Mouse (Mus musculus) E14TG2a.4 (cell line): ENCODE results near the gene Slu7.

Experiments used
- CTCF ChIP-seq: conservative IDR thresholded peaks from 2 replicates; pipeline ENCODE4 v1.5.1; 2014; ENCODE audit warnings: low read length
- POU5F1 ChIP-seq: IDR thresholded peaks from 2 replicates; pipeline ENCODE4 v1.6.1; 2014; ENCODE audit warnings: low read length, borderline replicate concordance

DNA sequence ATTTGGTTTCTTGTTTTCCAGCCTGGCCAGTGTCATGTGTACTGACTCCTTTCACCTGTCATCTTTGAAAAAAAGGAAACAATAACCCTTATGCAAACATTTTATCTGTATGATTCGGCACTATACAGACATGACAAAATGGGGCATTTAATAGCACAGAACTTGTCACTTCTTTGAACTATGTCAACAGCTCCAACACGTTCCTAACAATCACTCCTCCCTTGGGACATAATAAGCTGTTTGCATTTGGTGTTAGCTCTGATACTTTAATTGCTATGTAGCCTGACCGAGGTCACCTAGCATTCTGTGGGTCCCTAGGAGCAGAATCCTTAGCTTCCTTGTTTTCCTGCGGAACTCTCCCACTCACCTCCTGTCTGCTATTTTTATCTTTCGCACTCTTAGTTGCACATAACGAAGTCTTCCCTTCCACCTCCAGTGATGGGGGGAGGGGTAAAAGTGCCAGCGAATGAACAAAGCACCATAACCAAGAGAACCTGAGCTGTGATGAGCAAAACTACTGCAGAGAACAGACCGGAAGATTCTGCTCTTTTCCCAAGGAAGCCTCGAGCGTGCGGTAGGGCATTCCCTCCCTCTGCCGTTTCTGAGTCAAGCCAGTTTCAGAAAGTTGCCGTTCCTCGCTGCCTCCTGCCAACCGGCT, 29.3 kb upstream of the Slu7 start:
- no peak for TF ChIP-seq CTCF
- TF ChIP-seq POU5F1 = no peak
